Mouse (Mus musculus): ENCODE data around the gene Grk3.

The Grk3 gene

DNA sequence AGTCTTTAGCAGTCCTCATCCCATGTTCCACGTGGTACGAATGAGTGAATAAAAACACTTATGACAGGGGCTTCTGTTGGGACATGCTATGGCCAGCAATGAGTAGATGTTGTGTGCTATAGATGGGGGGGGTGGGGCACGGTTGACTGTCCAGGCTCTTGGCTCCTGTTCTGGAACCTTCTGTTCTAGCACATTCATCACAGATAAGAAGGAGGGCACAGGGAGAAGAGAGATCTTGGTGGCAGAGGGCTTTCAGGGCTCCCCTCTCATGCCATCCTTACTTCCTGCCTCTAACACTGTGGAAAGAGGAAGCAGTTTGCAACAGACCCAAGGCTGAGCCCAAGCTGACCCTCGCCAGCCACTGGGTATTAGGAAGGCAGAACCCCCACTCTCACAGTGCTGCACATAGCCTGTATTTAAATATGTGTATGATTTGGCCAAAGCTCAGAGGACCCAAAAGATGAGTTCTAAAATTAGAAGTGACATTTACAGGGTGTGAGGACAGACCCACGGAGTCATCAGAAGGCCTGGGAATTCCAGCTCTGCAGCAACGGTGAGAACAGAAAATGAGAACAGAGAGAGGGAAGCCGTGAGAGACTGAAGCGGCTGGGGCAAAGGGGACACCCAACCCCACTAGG is 6.3 kb downstream of the Grk3 start:
- no peak for DNase-seq (ENCODE audit: low read depth)

DNA sequence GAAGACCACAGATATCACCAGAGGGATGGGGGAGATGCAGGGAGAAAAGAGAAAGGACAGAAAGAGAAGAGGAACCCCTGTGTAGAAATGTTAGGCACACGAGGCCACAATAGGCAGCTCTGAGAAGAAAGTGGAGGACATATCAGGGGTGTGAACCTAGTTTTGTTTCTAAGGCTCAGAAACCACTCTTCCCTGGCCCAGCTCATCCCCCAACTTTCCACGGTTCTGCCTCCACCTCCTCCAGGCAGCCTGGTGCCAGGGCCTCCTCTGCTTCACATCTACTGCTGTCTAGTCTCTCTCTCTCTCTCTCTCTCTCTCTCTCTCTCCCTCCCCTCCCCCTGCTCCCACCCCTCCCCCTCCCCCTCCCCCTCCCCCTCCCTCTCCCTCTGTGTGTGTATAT is 7.1 kb downstream of the Grk3 start:
- DNase-seq (ENCODE audit: low read depth) = no peak

DNA sequence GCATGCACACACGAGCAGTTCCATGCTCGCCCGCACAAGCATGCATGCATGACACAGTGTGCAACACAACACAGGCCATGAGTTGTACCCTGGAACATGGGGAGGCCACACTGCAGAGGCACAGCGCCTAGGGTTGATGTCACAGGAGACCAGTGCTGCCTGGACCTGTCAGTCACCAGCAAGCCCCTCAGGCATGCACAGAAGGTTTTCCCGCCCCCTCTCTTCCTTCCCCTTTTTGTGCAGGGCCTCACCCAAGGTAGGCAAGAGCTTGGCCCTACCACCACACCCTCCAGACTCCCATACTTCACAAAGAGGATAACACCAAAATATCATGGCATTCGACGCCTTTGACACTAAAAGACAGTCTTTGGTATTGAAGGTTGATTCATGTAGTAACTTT is 8.6 kb downstream of the Grk3 start:
- DNase-seq (ENCODE audit: low read depth) = no peak

DNA sequence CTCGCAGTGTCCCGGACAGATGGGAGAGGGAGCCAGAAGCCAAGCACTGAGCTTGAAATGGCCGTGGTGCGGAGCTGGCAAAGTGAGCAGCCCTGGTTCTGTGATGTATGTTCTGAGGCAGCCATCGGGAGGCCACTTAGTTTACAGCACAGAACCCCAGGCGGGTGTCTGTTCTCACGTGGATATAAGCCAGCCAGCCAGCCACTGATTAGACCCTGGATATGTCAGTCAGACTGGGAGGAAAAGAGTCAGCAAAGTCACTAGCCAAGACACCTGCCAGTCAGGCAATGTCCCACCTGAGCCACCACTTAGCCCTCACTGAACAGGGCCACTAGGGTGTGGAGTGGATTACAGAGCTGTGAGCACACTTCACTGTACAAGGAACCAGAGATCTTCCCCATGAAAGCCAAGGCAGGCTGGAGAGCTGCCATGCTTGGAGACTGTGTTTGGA is 9.6 kb downstream of the Grk3 start:
- DNase-seq (ENCODE audit: low read depth) = no peak

GRCm38 (mm10) chr5:113002821-113003380 is 12.7 kb downstream of the Grk3 start:
- DNase-seq (ENCODE audit: low read depth) = no peak

- peak; percentile 2 for DNase-seq (ENCODE audit: low read depth)
These were observed 16.4 kb downstream of the Grk3 start for GRCm38 (mm10) chr5:112999227-112999626.

DNA sequence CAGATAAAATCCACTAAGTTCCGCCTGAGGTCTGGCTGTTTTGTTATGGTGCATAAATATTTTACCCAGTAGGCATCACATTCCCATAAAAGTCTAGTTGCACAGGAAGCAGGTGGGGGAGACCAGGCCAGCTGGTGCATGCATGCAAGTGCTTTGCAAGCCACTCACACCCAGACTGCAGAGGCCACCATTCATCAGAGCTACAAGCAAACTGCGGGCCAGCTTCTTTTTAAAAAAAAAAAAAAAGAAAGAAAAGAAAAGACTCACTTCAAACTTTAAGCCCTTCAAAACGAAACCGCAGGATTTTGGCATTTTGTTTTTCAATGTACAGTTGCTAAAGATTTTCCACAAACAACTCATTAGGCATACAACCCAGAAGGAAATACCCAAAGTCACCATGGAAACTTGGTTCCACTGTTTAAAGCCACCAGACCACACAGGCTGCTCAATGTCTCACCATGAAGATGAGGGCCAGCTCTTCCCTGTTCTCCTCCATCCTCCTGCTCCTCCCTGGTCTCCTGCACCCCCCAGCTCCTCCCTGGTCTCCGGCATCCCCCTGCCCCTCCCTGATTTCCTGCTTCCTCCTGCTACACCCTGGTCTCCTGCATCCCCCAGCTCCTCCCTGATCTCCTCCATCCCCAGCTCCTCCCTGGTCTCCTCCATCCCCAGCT is 17.9 kb downstream of the Grk3 start:
- no peak for DNase-seq (ENCODE audit: low read depth)

GRCm38 (mm10) chr5:112991245-112991644 is 24.3 kb downstream of the Grk3 start:
- no peak for DNase-seq (ENCODE audit: low read depth)

- DNase-seq (ENCODE audit: low read depth) = peak; percentile 57
These were observed 33.7 kb downstream of the Grk3 start for GRCm38 (mm10) chr5:112981931-112982330.

GRCm38 (mm10) chr5:112979710-112980109 is 35.9 kb downstream of the Grk3 start:
- peak; percentile 75 for DNase-seq (ENCODE audit: low read depth)

DNA sequence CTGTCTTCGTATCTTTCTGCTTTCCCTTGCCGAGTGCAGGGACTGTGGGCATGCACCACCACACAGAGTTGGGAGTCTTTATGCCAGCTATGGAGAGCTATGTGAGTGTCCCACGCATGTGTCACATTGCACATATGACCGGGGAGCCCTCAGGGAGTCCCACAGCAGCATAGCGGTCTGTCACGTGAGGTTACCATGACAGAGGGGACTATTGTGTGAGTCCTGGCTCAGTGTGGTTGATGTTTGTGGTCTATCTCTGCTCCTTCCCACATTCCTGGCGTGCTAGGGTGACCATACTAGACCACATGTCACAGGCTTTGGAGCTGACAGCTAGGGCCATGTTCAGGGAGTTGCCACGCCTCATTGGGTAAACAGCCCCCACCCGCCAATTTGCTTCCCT is 36.4 kb downstream of the Grk3 start:
- DNase-seq (ENCODE audit: low read depth) = peak; percentile 20

DNA sequence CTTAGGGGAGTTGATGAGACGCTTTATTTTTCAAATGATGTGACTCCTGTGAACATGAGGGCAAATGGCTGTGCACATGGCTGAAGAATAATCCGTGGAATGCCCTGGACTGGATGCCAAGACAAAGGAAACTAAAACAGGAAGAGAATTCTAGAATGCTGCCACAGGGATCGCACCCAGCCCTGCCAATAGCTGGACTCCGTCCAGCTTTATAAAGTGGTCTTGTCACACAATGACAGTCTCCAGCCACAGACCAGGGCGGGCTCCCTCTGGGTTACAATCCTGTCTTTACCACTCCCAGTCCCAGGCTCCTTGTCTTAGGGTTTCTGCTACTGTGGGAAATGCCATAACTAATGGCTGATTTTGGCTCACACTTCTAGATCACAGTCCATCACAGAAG is 38.5 kb downstream of the Grk3 start:
- DNase-seq (ENCODE audit: low read depth) = no peak

DNA sequence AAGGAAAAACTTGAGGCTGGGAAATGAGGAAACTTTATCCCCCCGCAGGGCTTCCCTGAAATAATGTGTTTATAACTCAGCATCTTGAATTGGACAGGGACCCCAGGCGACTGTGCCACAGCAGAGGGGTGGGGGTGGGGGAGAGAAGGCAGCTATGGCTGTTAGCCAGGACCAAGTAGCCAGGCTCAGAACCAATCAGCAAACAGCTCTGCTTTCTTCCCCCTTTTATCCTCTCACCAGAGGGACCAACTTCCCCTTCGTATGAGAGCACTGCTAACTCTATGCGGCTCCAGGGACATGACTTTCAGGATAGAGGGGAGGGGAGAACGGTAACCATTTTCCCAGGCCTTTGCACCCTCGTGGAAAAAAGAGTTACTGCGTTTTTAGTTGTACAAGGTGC is 42.0 kb downstream of the Grk3 start:
- DNase-seq (ENCODE audit: low read depth) = no peak

GRCm38 (mm10) chr5:112972297-112972696 is 43.3 kb downstream of the Grk3 start:
- peak; percentile 9 for DNase-seq (ENCODE audit: low read depth)

DNA sequence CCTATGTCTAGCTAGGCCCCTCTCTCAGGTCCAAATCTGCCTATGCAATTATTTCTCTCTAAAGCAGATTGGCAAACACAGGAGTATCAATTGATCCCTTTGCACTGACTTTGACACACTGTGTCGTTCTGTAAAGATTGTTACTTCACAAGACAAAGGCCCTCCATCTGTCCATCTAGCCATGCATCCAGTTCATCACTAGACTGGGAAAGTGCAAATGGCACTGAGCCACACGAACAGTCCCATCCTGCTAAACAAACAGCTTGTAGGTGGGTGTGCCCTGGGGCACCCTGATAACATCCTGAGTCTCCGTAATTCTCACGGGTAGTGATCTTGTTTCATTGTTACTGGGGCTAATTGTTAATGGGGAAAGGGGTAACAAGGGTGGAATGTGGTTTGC is 52.1 kb downstream of the Grk3 start:
- no peak for DNase-seq (ENCODE audit: low read depth)

DNA sequence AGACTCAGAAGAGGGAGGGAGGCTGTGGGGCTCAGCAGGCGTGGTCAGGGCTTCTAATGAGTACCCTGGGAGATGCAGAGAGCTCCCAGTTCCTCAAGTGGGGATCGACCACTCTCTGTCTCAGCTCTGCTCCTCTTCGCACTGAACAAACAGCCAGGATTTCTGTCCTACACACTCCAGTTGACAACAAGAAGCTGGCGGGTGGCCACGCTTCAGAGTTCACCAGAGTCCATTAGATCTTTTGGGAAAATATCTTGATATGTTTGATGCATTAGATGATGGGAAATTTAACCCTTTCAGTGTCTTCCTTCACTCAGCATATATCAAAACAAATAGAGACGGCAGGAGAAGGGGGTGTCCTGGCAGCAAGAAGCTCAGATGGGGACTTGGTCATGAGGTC is 53.4 kb downstream of the Grk3 start:
- no peak for DNase-seq (ENCODE audit: low read depth)

GRCm38 (mm10) chr5:112960911-112961310 is 54.7 kb downstream of the Grk3 start:
- DNase-seq (ENCODE audit: low read depth) = no peak

- no peak for DNase-seq (ENCODE audit: low read depth)
These were observed 57.3 kb downstream of the Grk3 start for GRCm38 (mm10) chr5:112958293-112958692.

DNA sequence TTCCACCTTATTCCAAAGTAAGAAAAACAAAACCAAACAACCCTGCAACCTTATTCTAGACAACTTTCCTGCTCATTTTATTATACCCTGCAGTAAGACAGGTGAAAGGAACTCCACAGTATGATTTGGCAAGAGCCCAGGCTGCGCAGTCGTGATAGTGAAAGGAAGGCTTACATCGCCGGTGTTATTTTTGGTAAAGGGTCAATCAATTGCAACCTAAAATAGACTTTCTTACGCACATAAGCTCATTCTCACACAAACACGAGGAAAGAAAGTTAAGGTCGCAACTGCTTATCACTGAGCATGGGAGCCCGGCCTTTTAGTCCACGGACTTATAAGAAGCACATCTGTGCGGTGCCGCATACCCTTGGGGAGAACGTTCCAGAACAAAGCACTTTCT is 58.8 kb downstream of the Grk3 start:
- DNase-seq (ENCODE audit: low read depth) = no peak

DNA sequence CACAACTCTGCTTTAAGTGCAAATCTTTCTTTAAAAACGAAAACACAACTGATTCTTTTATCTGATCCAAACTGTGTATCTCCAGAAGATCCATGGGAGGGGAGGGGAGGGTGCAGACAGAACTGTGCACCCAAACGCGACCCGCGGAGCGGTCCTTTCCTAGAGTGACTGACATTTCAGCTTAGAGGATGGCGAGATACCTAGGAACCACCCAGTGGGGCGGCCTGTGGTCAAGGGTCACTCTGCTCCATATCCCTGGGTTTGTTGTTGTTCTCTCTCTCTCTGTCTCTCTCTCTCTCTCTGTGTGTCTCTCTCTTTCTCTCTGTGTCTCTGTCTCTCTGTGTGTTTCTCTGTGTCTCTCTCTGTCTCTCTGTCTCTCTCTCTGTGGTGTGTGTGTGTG is 59.2 kb downstream of the Grk3 start:
- DNase-seq (ENCODE audit: low read depth) = no peak

DNA sequence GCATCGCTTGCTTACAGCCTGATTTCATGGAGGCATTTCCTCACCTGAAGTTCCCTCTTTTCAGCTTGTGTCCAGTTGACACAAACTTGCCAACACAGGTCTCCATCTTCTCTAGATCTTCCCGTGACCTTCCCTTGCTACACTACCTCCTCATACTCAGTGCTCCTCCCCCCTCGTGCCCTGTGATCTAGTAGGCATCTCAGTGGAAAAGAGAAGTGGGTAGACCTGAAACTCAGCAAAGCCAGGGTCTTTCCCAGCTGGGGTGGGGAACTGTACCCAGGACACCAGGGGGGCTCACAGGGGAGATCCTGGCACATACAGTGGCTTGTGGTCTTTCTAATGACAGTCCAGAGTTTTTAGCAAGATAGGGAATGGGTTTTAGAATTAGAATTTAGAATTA is 64.7 kb downstream of the Grk3 start:
- DNase-seq (ENCODE audit: low read depth) = no peak

DNA sequence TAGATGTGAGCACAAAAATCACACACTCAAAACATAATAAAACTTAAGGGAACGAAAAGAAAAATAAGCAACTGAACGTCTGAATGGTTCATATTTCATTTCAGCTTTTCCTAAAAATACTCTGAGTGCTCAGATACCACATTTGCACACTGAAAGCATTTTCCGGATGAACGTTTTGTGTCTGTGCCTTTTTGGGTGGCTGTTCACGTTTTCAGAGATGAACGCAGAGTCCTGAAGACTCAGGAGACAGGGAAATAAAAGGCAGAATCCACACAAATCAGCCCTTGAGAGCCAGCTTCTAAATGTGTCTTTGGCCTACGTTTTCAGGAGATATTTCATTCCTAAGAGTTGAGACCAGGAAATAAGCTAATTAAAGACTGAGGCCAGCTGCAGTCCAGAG is 69.7 kb downstream of the Grk3 start:
- no peak for DNase-seq (ENCODE audit: low read depth)

DNA sequence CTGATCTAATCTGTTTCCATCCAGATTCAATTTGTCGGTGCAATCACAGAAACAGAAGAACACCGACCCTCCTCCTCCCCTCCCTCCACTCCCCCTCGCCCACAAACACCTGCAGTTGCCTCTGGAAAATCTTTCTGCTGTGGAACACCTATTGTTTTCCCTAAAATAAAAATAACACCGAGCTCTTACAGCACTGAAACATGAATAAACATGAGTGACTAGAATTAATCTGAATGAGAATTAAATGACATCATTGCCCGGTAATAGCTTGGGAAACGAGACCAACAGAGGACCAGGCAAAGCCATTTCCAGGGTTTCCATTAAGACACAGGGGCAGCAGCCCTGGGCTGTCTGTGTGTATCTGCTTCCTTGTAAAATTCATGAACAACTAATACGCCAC is 73.3 kb downstream of the Grk3 start:
- DNase-seq (ENCODE audit: low read depth) = no peak

- DNase-seq (ENCODE audit: low read depth) = no peak
These were observed 74.6 kb downstream of the Grk3 start for GRCm38 (mm10) chr5:112941001-112941400.

All from 416B (cell line).